Mouse (Mus musculus): ENCODE results near the gene Orai1.

GRCm38 (mm10) chr5:122988021-122988751 lies 26.7 kb upstream of the Orai1 start:
- TF ChIP-seq MAFK (IDR thresholded peaks at IDR 0.05; ENCODE audit: insufficient read depth, low read depth, low read length), result no peak
- no peak for TF ChIP-seq HCFC1 (IDR thresholded peaks at IDR 0.05; ENCODE audit: borderline replicate concordance, insufficient read depth, low read length)
- TF ChIP-seq ZC3H11A (IDR thresholded peaks at IDR 0.05; ENCODE audit: borderline replicate concordance, low read depth, low read length), result no peak
- TF ChIP-seq ZNF384 (IDR thresholded peaks at IDR 0.05; ENCODE audit: low read depth, low read length), result no peak

Data from ES-E14 (cell line).